Comparison of ENCODE assay signal across 17 mouse cellular contexts in genomic region chr16:72839031-72839430, GRCm38 (mm10).
"Had no signal": no experiment of that assay in that cellular context is flagged by ENCODE, and none has a peak within 500 bp of the region (broad histone marks: within the 10 kb centered on the region; RNA-seq: fewer than 3 reads in every experiment).

No protein-coding gene starts in this region.

- DNase-seq: lung, adult 2 months; lung, postnatal 14 days; lung, postnatal 36 days; right cerebral cortex, postnatal 14 days; thymus, adult 2 months; thymus, postnatal 25 days; thymus, postnatal 4 days had no signal

- H3K27ac ChIP-seq: lung, embryonic 15.5 days; macrophage; midbrain, embryonic 13.5 days; midbrain, embryonic 15.5 days; neural tube, embryonic 12.5 days; stomach, embryonic 15.5 days; stomach, postnatal 0 days had no signal

- H3K9me3 ChIP-seq: lung, embryonic 15.5 days; midbrain, embryonic 13.5 days; midbrain, embryonic 15.5 days; neural tube, embryonic 12.5 days; stomach, embryonic 15.5 days had no signal

- H3K36me3 ChIP-seq: lung, embryonic 15.5 days; midbrain, embryonic 13.5 days; midbrain, embryonic 15.5 days; neural tube, embryonic 12.5 days; stomach, embryonic 15.5 days had no signal

- ATAC-seq: lung, postnatal 0 days; midbrain, embryonic 13.5 days; midbrain, embryonic 15.5 days had no signal

- H3K4me1 ChIP-seq: lung, embryonic 15.5 days; megakaryocyte, embryonic 14.5 days; midbrain, embryonic 15.5 days; neural tube, embryonic 12.5 days; stomach, embryonic 15.5 days had no signal

- H3K27me3 ChIP-seq: lung, embryonic 15.5 days; megakaryocyte, embryonic 14.5 days; midbrain, embryonic 13.5 days; midbrain, embryonic 15.5 days; neural tube, embryonic 12.5 days; stomach, embryonic 15.5 days had no signal

- H3K9ac ChIP-seq: lung, embryonic 15.5 days; midbrain, embryonic 13.5 days; midbrain, embryonic 15.5 days; neural tube, embryonic 12.5 days; stomach, embryonic 15.5 days had no signal

- H3K4me2 ChIP-seq: lung, embryonic 15.5 days; midbrain, embryonic 11.5 days; midbrain, embryonic 13.5 days; midbrain, embryonic 15.5 days; neural tube, embryonic 12.5 days; stomach, embryonic 15.5 days had no signal

- H3K4me3 ChIP-seq: lung, embryonic 15.5 days; megakaryocyte, embryonic 14.5 days; midbrain, embryonic 13.5 days; midbrain, embryonic 15.5 days; neural tube, embryonic 12.5 days; stomach, embryonic 15.5 days had no signal
